Mouse (Mus musculus): ENCODE measurements around the gene Ctbp2. TPM values are rescaled to one million over a fixed set of nuclear protein-coding genes. Genes with fewer than 3 reads are reported as not detected.
A peak's percentile ranks its signal among the peaks of the same experiment; 100 is the strongest.

Gene Ctbp2
- polyA plus RNA-seq (2015; fragmentation: Nextera tagmentation; extraction: Ambion mirVana) = 64.7 and 71.3 TPM in 2 replicates

- Histone ChIP-seq H3K4me2 (replicated peaks) (peak within 1 kb of the TSS; percentile 91), H3K9me3 (replicated peaks) (0 out of 2 replicates have a peak, but pooled peaks cover 3% of the 10 kb centered on the region), H3K4me1 (peaks cover 20% of the 10 kb centered on the region), H3K9ac (peak within 1 kb of the TSS; percentile 95), H3K27ac (replicated peaks) (peak within 1 kb of the TSS; percentile 98), H3K4me3 (replicated peaks) (peak within 1 kb of the TSS; percentile 89), H3K36me3 (no peaks in the 10 kb centered on the region), H3K27me3 (0 out of 2 replicates have a peak, but pooled peaks cover 3% of the 10 kb centered on the region)
- under 1% methylated on average over 59 of the region's 59 CpGs for WGBS
- ATAC-seq (ENCODE audit: insufficient number of reproducible peaks, low FRiP score, low TSS enrichment, low read depth) = peak; percentile 88
Observed at GRCm38 (mm10) chr7:133123999-133124700, at the start of gene Ctbp2. Gene Ctbp2, minus strand, starts transcription at chr7:133124354.

- H3K36me3 ChIP-seq = no peaks in the 10 kb centered on the region
- no peak overlapping the region for H3K9ac ChIP-seq
- no peaks in the 10 kb centered on the region for H3K27me3 ChIP-seq
- ATAC-seq (ENCODE audit: insufficient number of reproducible peaks, low FRiP score, low TSS enrichment, low read depth) = peak; percentile 68; the same call in 1 of the 2 replicates
- H3K27ac ChIP-seq (replicated peaks) = peak overlapping the region; percentile 44
- H3K4me3 ChIP-seq (replicated peaks) = no peak overlapping the region
- H3K9me3 ChIP-seq (replicated peaks) = no peaks in the 10 kb centered on the region
- no peak overlapping the region for H3K4me2 ChIP-seq (replicated peaks)
- H3K4me1 ChIP-seq = peaks cover 16% of the 10 kb centered on the region
- 58% methylated on average over 4 of the region's 4 CpGs for WGBS
Observed at GRCm38 (mm10) chr7:133171403-133172032, 47.4 kb upstream of the Ctbp2 start.

GRCm38 (mm10) chr7:133168928-133169327 lies 44.8 kb upstream of the Ctbp2 start:
- H3K9me3 ChIP-seq (replicated peaks) = no peaks in the 10 kb centered on the region
- ATAC-seq (ENCODE audit: insufficient number of reproducible peaks, low FRiP score, low TSS enrichment, low read depth) = no peak

GRCm38 (mm10) chr7:133167903-133168302 lies 43.7 kb upstream of the Ctbp2 start:
- Histone ChIP-seq H3K36me3 (no peaks in the 10 kb centered on the region), H3K4me1 (0 out of 2 replicates have a peak, but pooled peaks cover 10% of the 10 kb centered on the region), H3K4me3 (replicated peaks) (no peak overlapping the region), H3K27me3 (no peaks in the 10 kb centered on the region), H3K9me3 (replicated peaks) (no peaks in the 10 kb centered on the region), H3K4me2 (replicated peaks) (no peak overlapping the region), H3K27ac (replicated peaks) (no peak overlapping the region), H3K9ac (no peak overlapping the region)
- ATAC-seq (ENCODE audit: insufficient number of reproducible peaks, low FRiP score, low TSS enrichment, low read depth) = no peak
- 81% methylated on average over 2 of the region's 2 CpGs for WGBS

More at GRCm38 (mm10) chr7:133168928-133169327, 44.8 kb upstream of the Ctbp2 start:
- Histone ChIP-seq H3K27me3 (no peaks in the 10 kb centered on the region), H3K4me3 (replicated peaks) (no peak overlapping the region), H3K9ac (no peak overlapping the region), H3K4me1 (0 out of 2 replicates have a peak, but pooled peaks cover 10% of the 10 kb centered on the region), H3K27ac (replicated peaks) (no peak overlapping the region), H3K4me2 (replicated peaks) (no peak overlapping the region), H3K36me3 (no peaks in the 10 kb centered on the region)
- WGBS = 93% methylated on average over 3 of the region's 3 CpGs

- H3K27ac ChIP-seq (replicated peaks) = no peak overlapping the region
- H3K9ac ChIP-seq = no peak overlapping the region
- H3K4me2 ChIP-seq (replicated peaks) = no peak overlapping the region
- no peaks in the 10 kb centered on the region for H3K27me3 ChIP-seq
- WGBS = 40% methylated on average over 2 of the region's 2 CpGs
- H3K9me3 ChIP-seq (replicated peaks) = no peaks in the 10 kb centered on the region
- H3K4me1 ChIP-seq = peaks cover 9% of the 10 kb centered on the region; the same call in 1 of the 2 replicates
- no peak overlapping the region for H3K4me3 ChIP-seq (replicated peaks)
- ATAC-seq (ENCODE audit: insufficient number of reproducible peaks, low FRiP score, low TSS enrichment, low read depth) = no peak
- H3K36me3 ChIP-seq = no peaks in the 10 kb centered on the region
Observed at GRCm38 (mm10) chr7:133164770-133165169, 40.6 kb upstream of the Ctbp2 start.

- Histone ChIP-seq H3K4me1 (peaks cover 9% of the 10 kb centered on the region; the same call in 1 of the 2 replicates), H3K36me3 (no peaks in the 10 kb centered on the region), H3K9ac (no peak overlapping the region), H3K4me3 (replicated peaks) (no peak overlapping the region), H3K9me3 (replicated peaks) (no peaks in the 10 kb centered on the region), H3K27ac (replicated peaks) (no peak overlapping the region), H3K4me2 (replicated peaks) (no peak overlapping the region), H3K27me3 (no peaks in the 10 kb centered on the region)
- no peak for ATAC-seq (ENCODE audit: insufficient number of reproducible peaks, low FRiP score, low TSS enrichment, low read depth)
- 50% methylated on average over 5 of the region's 5 CpGs for WGBS
Observed at GRCm38 (mm10) chr7:133163011-133163410, 38.9 kb upstream of the Ctbp2 start.

GRCm38 (mm10) chr7:133162131-133162530 lies 38.0 kb upstream of the Ctbp2 start:
- no peak overlapping the region for H3K4me3 ChIP-seq (replicated peaks)
- no peaks in the 10 kb centered on the region for H3K27me3 ChIP-seq
- WGBS = 46% methylated on average over 2 of the region's 2 CpGs
- no peak overlapping the region for H3K4me2 ChIP-seq (replicated peaks)
- H3K9me3 ChIP-seq (replicated peaks) = no peaks in the 10 kb centered on the region
- H3K9ac ChIP-seq = no peak overlapping the region
- no peaks in the 10 kb centered on the region for H3K36me3 ChIP-seq
- 0 out of 2 replicates have a peak, but pooled peaks have one; percentile 29 for ATAC-seq (ENCODE audit: insufficient number of reproducible peaks, low FRiP score, low TSS enrichment, low read depth)
- H3K27ac ChIP-seq (replicated peaks) = no peak overlapping the region; the same call in 1 of the 2 replicates
- H3K4me1 ChIP-seq = peaks cover 9% of the 10 kb centered on the region; the same call in 1 of the 2 replicates

GRCm38 (mm10) chr7:133161362-133162080 lies 37.4 kb upstream of the Ctbp2 start:
- 41% methylated on average over 7 of the region's 7 CpGs for WGBS
- Histone ChIP-seq H3K27ac (replicated peaks) (no peak overlapping the region; the same call in 1 of the 2 replicates), H3K9ac (no peak overlapping the region), H3K27me3 (no peaks in the 10 kb centered on the region), H3K4me3 (replicated peaks) (no peak overlapping the region), H3K36me3 (no peaks in the 10 kb centered on the region), H3K4me2 (replicated peaks) (no peak overlapping the region), H3K9me3 (replicated peaks) (no peaks in the 10 kb centered on the region), H3K4me1 (peaks cover 9% of the 10 kb centered on the region; the same call in 1 of the 2 replicates)
- ATAC-seq (ENCODE audit: insufficient number of reproducible peaks, low FRiP score, low TSS enrichment, low read depth) = 0 out of 2 replicates have a peak, but pooled peaks have one; percentile 51

- Histone ChIP-seq H3K27ac (replicated peaks) (no peak overlapping the region), H3K4me1 (peaks cover 9% of the 10 kb centered on the region; the same call in 1 of the 2 replicates), H3K9me3 (replicated peaks) (no peaks in the 10 kb centered on the region), H3K36me3 (no peaks in the 10 kb centered on the region), H3K9ac (no peak overlapping the region), H3K27me3 (no peaks in the 10 kb centered on the region), H3K4me2 (replicated peaks) (no peak overlapping the region), H3K4me3 (replicated peaks) (no peak overlapping the region)
- ATAC-seq (ENCODE audit: insufficient number of reproducible peaks, low FRiP score, low TSS enrichment, low read depth) = no peak
- 85% methylated on average over 3 of the region's 3 CpGs for WGBS
Observed at GRCm38 (mm10) chr7:133159519-133159918, 35.4 kb upstream of the Ctbp2 start.

- no peaks in the 10 kb centered on the region for H3K36me3 ChIP-seq
- no peak overlapping the region for H3K4me2 ChIP-seq (replicated peaks)
- no peak for ATAC-seq (ENCODE audit: insufficient number of reproducible peaks, low FRiP score, low TSS enrichment, low read depth)
- H3K9ac ChIP-seq = no peak overlapping the region
- no peak overlapping the region for H3K4me3 ChIP-seq (replicated peaks)
- H3K27me3 ChIP-seq = no peaks in the 10 kb centered on the region
- WGBS = 83% methylated on average over 12 of the region's 12 CpGs
- no peaks in the 10 kb centered on the region for H3K4me1 ChIP-seq
- no peak overlapping the region for H3K27ac ChIP-seq (replicated peaks)
- H3K9me3 ChIP-seq (replicated peaks) = no peaks in the 10 kb centered on the region
Observed at GRCm38 (mm10) chr7:133155621-133156020, 31.5 kb upstream of the Ctbp2 start.

- H3K9ac ChIP-seq = no peak overlapping the region
- no peak overlapping the region for H3K27ac ChIP-seq (replicated peaks)
- no peak overlapping the region for H3K4me2 ChIP-seq (replicated peaks)
Observed at GRCm38 (mm10) chr7:133154846-133155245, 30.7 kb upstream of the Ctbp2 start.

More at GRCm38 (mm10) chr7:133154846-133155245, 30.7 kb upstream of the Ctbp2 start:
- no peaks in the 10 kb centered on the region for H3K9me3 ChIP-seq (replicated peaks)
- no peaks in the 10 kb centered on the region for H3K27me3 ChIP-seq
- no peak for ATAC-seq (ENCODE audit: insufficient number of reproducible peaks, low FRiP score, low TSS enrichment, low read depth)
- H3K36me3 ChIP-seq = no peaks in the 10 kb centered on the region
- WGBS = 72% methylated on average over 6 of the region's 6 CpGs
- H3K4me3 ChIP-seq (replicated peaks) = no peak overlapping the region
- no peaks in the 10 kb centered on the region for H3K4me1 ChIP-seq

All from embryonic facial prominence, embryonic 15.5 days (tissue).